ENCODE assay signal across 14 mouse cellular contexts in the genomic region with DNA sequence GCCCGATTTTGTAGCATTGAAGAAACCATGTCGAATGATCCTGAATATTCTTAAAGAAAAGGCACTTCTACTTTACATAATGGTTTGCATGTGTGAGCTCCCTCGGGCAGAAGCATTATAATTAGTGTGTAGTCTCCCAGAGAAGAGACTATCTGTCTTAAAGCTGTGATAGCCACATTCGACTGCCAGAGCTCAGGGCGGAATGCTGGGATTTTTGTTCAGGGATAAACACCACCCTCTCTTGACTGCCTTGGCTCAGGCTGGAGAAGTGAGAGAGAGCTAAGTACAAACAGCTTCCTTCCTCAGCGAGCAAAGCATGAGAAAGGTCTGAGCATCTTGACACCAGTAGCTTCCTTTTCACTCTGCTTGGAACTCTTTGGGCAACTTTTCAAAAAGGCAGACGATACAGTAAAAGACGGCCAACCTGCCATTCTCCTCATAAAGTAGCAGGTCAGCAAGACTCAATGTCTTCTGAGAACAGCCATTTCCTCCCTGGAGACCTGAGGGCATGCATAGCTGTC.
DNase-seq lines count a peak whose midpoint lies in the region; ATAC-seq and TF ChIP-seq lines count a peak whose summit lies in the region.
"Had no signal": no experiment of that assay in that cellular context is flagged by ENCODE, and none has a peak within 500 bp of the region (broad histone marks: within the 10 kb centered on the region; RNA-seq: fewer than 3 reads in every experiment).

No protein-coding gene starts in this region.

- no peaks in the 10 kb centered on the region for H3K27me3 ChIP-seq in embryonic facial prominence, embryonic 11.5 days (ENCODE audit: control insufficient read depth, insufficient read depth, low read length)
- no peaks in the 10 kb centered on the region for H3K27me3 ChIP-seq in embryonic facial prominence, embryonic 10.5 days (replicated peaks; ENCODE audit: low read depth, poor library complexity, severe bottlenecking)
- H3K27me3 ChIP-seq in kidney, embryonic 14.5 days (ENCODE audit: control insufficient read depth, insufficient read depth, low read length), result no peaks in the 10 kb centered on the region
- H3K27me3 ChIP-seq in lung, embryonic 16.5 days (ENCODE audit: control insufficient read depth, insufficient read depth, low read depth, low read length), result no peaks in the 10 kb centered on the region
- peaks cover 47% of the 10 kb centered on the region for H3K27me3 ChIP-seq in limb, embryonic 10.5 days (ENCODE audit: low read depth, poor library complexity, severe bottlenecking)
- H3K27me3 ChIP-seq in forebrain, embryonic 13.5 days, result no peaks in the 10 kb centered on the region
- H3K27me3 ChIP-seq: CH12.LX had no signal

- H3K9me3 ChIP-seq in embryonic facial prominence, embryonic 11.5 days (replicated peaks; ENCODE audit: control insufficient read depth, low read length), result no peaks in the 10 kb centered on the region
- no peaks in the 10 kb centered on the region for H3K9me3 ChIP-seq in embryonic facial prominence, embryonic 10.5 days
- H3K9me3 ChIP-seq in kidney, embryonic 14.5 days (ENCODE audit: control insufficient read depth, low read length), result no peaks in the 10 kb centered on the region
- no peaks in the 10 kb centered on the region for H3K9me3 ChIP-seq in lung, embryonic 16.5 days (ENCODE audit: control insufficient read depth, low read length)
- H3K9me3 ChIP-seq in limb, embryonic 10.5 days (replicated peaks), result no peaks in the 10 kb centered on the region
- no peaks in the 10 kb centered on the region for H3K9me3 ChIP-seq in forebrain, embryonic 13.5 days (replicated peaks)
- H3K9me3 ChIP-seq: limb, embryonic 13.5 days had no signal

- no peak overlapping the region for H3K9ac ChIP-seq in embryonic facial prominence, embryonic 11.5 days (replicated peaks; ENCODE audit: low read length)
- H3K9ac ChIP-seq in kidney, embryonic 14.5 days (ENCODE audit: low read depth, low read length), result no peak overlapping the region
- H3K9ac ChIP-seq in lung, embryonic 16.5 days (ENCODE audit: low read length), result no peak overlapping the region
- H3K9ac ChIP-seq in forebrain, embryonic 13.5 days, result no peak overlapping the region
- H3K9ac ChIP-seq: limb, embryonic 13.5 days had no signal

- peaks cover 3% of the 10 kb centered on the region; the same call in 1 of the 2 replicates for H3K4me1 ChIP-seq in embryonic facial prominence, embryonic 11.5 days (ENCODE audit: control insufficient read depth, insufficient read depth, low read length)
- peaks cover 20% of the 10 kb centered on the region for H3K4me1 ChIP-seq in embryonic facial prominence, embryonic 10.5 days
- H3K4me1 ChIP-seq in kidney, embryonic 14.5 days (ENCODE audit: control insufficient read depth, insufficient read depth, low read length), result 0 out of 2 replicates have a peak, but pooled peaks cover 7% of the 10 kb centered on the region
- peaks cover 4% of the 10 kb centered on the region for H3K4me1 ChIP-seq in lung, embryonic 16.5 days (replicated peaks; ENCODE audit: control insufficient read depth, insufficient read depth, low read length)
- no peaks in the 10 kb centered on the region for H3K4me1 ChIP-seq in lung, adult 2 months (ENCODE audit: control insufficient read depth, insufficient read depth, low read length)
- peaks cover 36% of the 10 kb centered on the region for H3K4me1 ChIP-seq in limb, embryonic 10.5 days
- peaks cover 9% of the 10 kb centered on the region; the same call in 1 of the 2 replicates for H3K4me1 ChIP-seq in forebrain, embryonic 13.5 days

- TF ChIP-seq POLR2A in lung, adult 2 months (IDR thresholded peaks at IDR 0.05; ENCODE audit: borderline replicate concordance, extremely low read depth, low read depth, low read length), result no peak

- ATAC-seq in embryonic facial prominence, embryonic 11.5 days (replicated peaks; ENCODE audit: insufficient number of reproducible peaks, low FRiP score, low TSS enrichment, low read depth), result no peak
- ATAC-seq in kidney, embryonic 14.5 days (ENCODE audit: low FRiP score, low TSS enrichment), result no peak
- ATAC-seq in lung, embryonic 16.5 days (ENCODE audit: low read depth), result peak; percentile 49; the same call in 1 of the 2 replicates
- ATAC-seq in forebrain, embryonic 13.5 days, result no peak

- peak; percentile 14 for DNase-seq in embryonic facial prominence, embryonic 11.5 days (ENCODE audit: low spot score)
- no peak for DNase-seq in embryonic facial prominence, embryonic 10.5 days (ENCODE audit: low spot score)
- DNase-seq in kidney, adult 18-20 months, result peak; percentile 14
- DNase-seq in lung, adult 2 months, result no peak
- no peak for DNase-seq in limb, embryonic 10.5 days (ENCODE audit: low spot score)
- DNase-seq: adrenal gland, postnatal 10 days; cerebellum, adult 9-11 months; embryo, embryonic 11 days; retina, postnatal 1 day had no signal

- H3K36me3 ChIP-seq in embryonic facial prominence, embryonic 11.5 days (replicated peaks; ENCODE audit: control insufficient read depth, insufficient read depth, low read depth, low read length), result no peaks in the 10 kb centered on the region
- no peaks in the 10 kb centered on the region for H3K36me3 ChIP-seq in embryonic facial prominence, embryonic 10.5 days (replicated peaks)
- no peaks in the 10 kb centered on the region for H3K36me3 ChIP-seq in kidney, embryonic 14.5 days (ENCODE audit: control insufficient read depth, insufficient read depth, low read length)
- no peaks in the 10 kb centered on the region for H3K36me3 ChIP-seq in lung, embryonic 16.5 days (ENCODE audit: control insufficient read depth, insufficient read depth, low read length)
- no peaks in the 10 kb centered on the region for H3K36me3 ChIP-seq in limb, embryonic 10.5 days
- no peaks in the 10 kb centered on the region for H3K36me3 ChIP-seq in forebrain, embryonic 13.5 days (ENCODE audit: poor library complexity, severe bottlenecking)
- H3K36me3 ChIP-seq: limb, embryonic 13.5 days had no signal

- no peak overlapping the region for H3K4me3 ChIP-seq in embryonic facial prominence, embryonic 11.5 days (ENCODE audit: low read depth, low read length)
- H3K4me3 ChIP-seq in embryonic facial prominence, embryonic 10.5 days, result no peak overlapping the region
- H3K4me3 ChIP-seq in kidney, embryonic 14.5 days (ENCODE audit: low read length), result no peak overlapping the region
- H3K4me3 ChIP-seq in lung, embryonic 16.5 days (ENCODE audit: low read length), result no peak overlapping the region
- H3K4me3 ChIP-seq in lung, adult 2 months (replicated peaks; ENCODE audit: extremely low read depth, low read depth, low read length), result no peak overlapping the region
- H3K4me3 ChIP-seq in limb, embryonic 10.5 days, result no peak overlapping the region
- H3K4me3 ChIP-seq in forebrain, embryonic 13.5 days, result no peak overlapping the region
- H3K4me3 ChIP-seq: limb, embryonic 13.5 days had no signal

- H3K4me2 ChIP-seq in embryonic facial prominence, embryonic 11.5 days (ENCODE audit: low read depth, low read length), result no peak overlapping the region
- H3K4me2 ChIP-seq in kidney, embryonic 14.5 days (replicated peaks; ENCODE audit: low read depth, low read length), result no peak overlapping the region
- peak overlapping the region; percentile 6; the same call in 1 of the 2 replicates for H3K4me2 ChIP-seq in lung, embryonic 16.5 days (ENCODE audit: low read depth, low read length)
- no peak overlapping the region for H3K4me2 ChIP-seq in forebrain, embryonic 13.5 days
- H3K4me2 ChIP-seq: limb, embryonic 13.5 days had no signal

- H3K27ac ChIP-seq in embryonic facial prominence, embryonic 11.5 days (replicated peaks; ENCODE audit: low read depth, low read length), result no peak overlapping the region
- H3K27ac ChIP-seq in embryonic facial prominence, embryonic 10.5 days (replicated peaks), result no peak overlapping the region
- no peak overlapping the region for H3K27ac ChIP-seq in kidney, embryonic 14.5 days (ENCODE audit: low read depth, low read length)
- H3K27ac ChIP-seq in lung, embryonic 16.5 days (ENCODE audit: low read length), result no peak overlapping the region
- peak overlapping the region; percentile 2; the same call in 1 of the 2 replicates for H3K27ac ChIP-seq in limb, embryonic 10.5 days
- H3K27ac ChIP-seq in forebrain, embryonic 13.5 days, result no peak overlapping the region
- H3K27ac ChIP-seq: limb, embryonic 13.5 days had no signal

- TF ChIP-seq CTCF in lung, adult 2 months (IDR thresholded peaks at IDR 0.05; ENCODE audit: insufficient read depth, low read length), result no peak

- WGBS in embryonic facial prominence, embryonic 11.5 days, result 43% methylated on average over 8 of the region's 8 CpGs
- 51% methylated on average over 8 of the region's 8 CpGs for WGBS in embryonic facial prominence, embryonic 10.5 days
- 56% methylated on average over 8 of the region's 8 CpGs for WGBS in kidney, embryonic 14.5 days
- 34% methylated on average over 8 of the region's 8 CpGs for WGBS in lung, embryonic 16.5 days
- 43% methylated on average over 8 of the region's 8 CpGs for WGBS in lung, adult 2 months
- WGBS in limb, embryonic 10.5 days, result 66% methylated on average over 8 of the region's 8 CpGs
- WGBS in forebrain, embryonic 13.5 days, result 80% methylated on average over 8 of the region's 8 CpGs

Comparison
In these comparisons a context has a peak if more than half of its experiments do, and no peak if none do; other contexts are left out.
1. DNase-seq: peak in embryonic facial prominence, embryonic 11.5 days (single experiment) and kidney, adult 18-20 months (single experiment); none in embryonic facial prominence, embryonic 10.5 days (single experiment), lung, adult 2 months (single experiment) and limb, embryonic 10.5 days (single experiment).